Mouse (Mus musculus): ENCODE data around the gene Zfp664. TPM values are rescaled to one million over a fixed set of nuclear protein-coding genes. Genes with fewer than 3 reads are reported as not detected.
A peak's percentile ranks its signal among the peaks of the same experiment; 100 is the strongest.

The Zfp664 gene
- total and polyA plus RNA-seq, 2 experiments from 2014 or later = 29.2 to 50.2 TPM

DNA sequence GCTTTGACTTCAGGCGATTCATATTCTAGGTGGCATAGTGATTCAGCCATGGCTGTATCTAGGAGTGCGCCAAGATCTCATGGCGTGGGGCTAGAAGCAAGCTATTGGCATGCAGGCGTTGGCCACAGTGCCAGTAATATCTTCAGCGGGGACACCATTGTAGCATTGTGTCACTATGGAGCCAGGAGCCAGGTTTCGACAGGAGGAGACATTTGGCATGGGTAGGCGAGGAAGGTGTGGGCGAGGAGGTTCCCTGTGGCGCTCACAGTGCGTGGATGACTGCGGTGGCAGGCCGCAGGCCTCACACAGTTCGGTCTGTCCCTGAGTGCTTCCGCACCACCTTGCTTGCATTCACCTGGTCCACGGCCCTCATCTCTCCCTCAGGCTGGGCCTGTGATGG lies 27.3 kb upstream of the Zfp664 start:
- Histone ChIP-seq H3K27me3 (ENCODE audit: insufficient read depth, low read length) (no peaks in the 10 kb centered on the region), H3K4me3 (ENCODE audit: low read depth, low read length) (no peak overlapping the region), H3K4me2 (ENCODE audit: low read depth, low read length, poor library complexity, severe bottlenecking) (no peak overlapping the region), H3K9ac (replicated peaks; ENCODE audit: low read length, poor library complexity, severe bottlenecking) (no peak overlapping the region), H3K9me3 (ENCODE audit: low read length) (no peaks in the 10 kb centered on the region), H3K27ac (ENCODE audit: low read depth, low read length) (no peak overlapping the region), H3K36me3 (ENCODE audit: insufficient read depth, low read length) (peaks cover 67% of the 10 kb centered on the region), H3K4me1 (ENCODE audit: insufficient read depth, low read length) (no peaks in the 10 kb centered on the region)
- WGBS = 94% methylated on average over 15 of the region's 15 CpGs
- ATAC-seq (ENCODE audit: low FRiP score) = no peak
- DNase-seq (ENCODE audit: low spot score) = no peak
- TF ChIP-seq CTCF (IDR thresholded peaks at IDR 0.05) = no peak

DNA sequence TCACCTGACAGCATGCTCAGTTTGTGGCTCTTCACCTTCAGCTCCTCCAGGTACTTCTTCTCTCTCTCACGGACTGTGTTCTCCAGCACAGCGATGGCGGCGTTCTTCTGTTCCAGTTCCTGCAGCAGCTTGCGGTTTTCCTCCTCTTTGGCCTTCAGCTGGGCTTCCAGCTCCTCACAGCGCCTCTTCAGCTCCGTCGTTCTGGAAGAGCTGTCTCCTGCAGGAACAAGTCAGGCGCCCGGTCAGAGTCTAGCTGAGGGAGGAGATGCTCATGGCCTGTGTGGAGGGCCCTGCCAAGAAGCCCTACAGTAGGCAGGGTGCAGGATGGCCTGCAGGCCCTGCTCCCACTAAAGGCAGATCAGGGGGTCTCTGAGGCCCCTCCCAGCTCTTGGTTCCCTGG lies 26.4 kb upstream of the Zfp664 start:
- no peak for TF ChIP-seq CTCF (IDR thresholded peaks at IDR 0.05)
- no peaks in the 10 kb centered on the region for H3K4me1 ChIP-seq (ENCODE audit: insufficient read depth, low read length)
- ATAC-seq (ENCODE audit: low FRiP score) (no peak), DNase-seq (ENCODE audit: low spot score) (no peak)
- no peaks in the 10 kb centered on the region for H3K27me3 ChIP-seq (ENCODE audit: insufficient read depth, low read length)
- no peak overlapping the region for H3K9ac ChIP-seq (replicated peaks; ENCODE audit: low read length, poor library complexity, severe bottlenecking)
- no peak overlapping the region for H3K4me2 ChIP-seq (ENCODE audit: low read depth, low read length, poor library complexity, severe bottlenecking)
- H3K27ac ChIP-seq (ENCODE audit: low read depth, low read length) = no peak overlapping the region
- no peaks in the 10 kb centered on the region for H3K9me3 ChIP-seq (ENCODE audit: low read length)
- no peak overlapping the region for H3K4me3 ChIP-seq (ENCODE audit: low read depth, low read length)
- 88% methylated on average over 10 of the region's 10 CpGs for WGBS
- peaks cover 67% of the 10 kb centered on the region for H3K36me3 ChIP-seq (ENCODE audit: insufficient read depth, low read length)

DNA sequence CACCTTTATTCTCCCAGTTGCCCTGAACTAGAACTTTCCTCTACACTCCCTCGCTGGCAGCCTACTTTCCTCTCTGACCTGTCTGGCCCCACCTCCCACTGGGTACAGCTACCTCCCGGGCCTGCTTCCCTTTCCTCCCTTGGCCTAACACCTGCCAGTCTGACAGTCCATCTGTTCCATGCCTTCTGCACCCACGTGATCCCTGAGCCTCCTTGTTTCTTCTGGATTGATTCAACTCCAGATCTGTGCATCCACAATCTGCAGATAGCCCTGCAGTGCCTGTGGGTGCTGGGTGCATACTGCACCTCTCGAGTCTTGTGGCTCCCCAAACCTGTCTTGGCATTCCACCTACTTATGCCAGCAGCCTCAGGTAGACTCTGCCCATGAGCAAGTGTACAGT lies 25.9 kb upstream of the Zfp664 start:
- ATAC-seq (ENCODE audit: low FRiP score) (no peak), DNase-seq (ENCODE audit: low spot score) (no peak)
- Histone ChIP-seq H3K9ac (replicated peaks; ENCODE audit: low read length, poor library complexity, severe bottlenecking) (no peak overlapping the region), H3K27me3 (ENCODE audit: insufficient read depth, low read length) (no peaks in the 10 kb centered on the region), H3K9me3 (ENCODE audit: low read length) (no peaks in the 10 kb centered on the region), H3K27ac (ENCODE audit: low read depth, low read length) (no peak overlapping the region), H3K36me3 (ENCODE audit: insufficient read depth, low read length) (peaks cover 67% of the 10 kb centered on the region), H3K4me3 (ENCODE audit: low read depth, low read length) (no peak overlapping the region), H3K4me1 (ENCODE audit: insufficient read depth, low read length) (no peaks in the 10 kb centered on the region), H3K4me2 (ENCODE audit: low read depth, low read length, poor library complexity, severe bottlenecking) (no peak overlapping the region)
- 83% methylated on average over 4 of the region's 4 CpGs for WGBS
- TF ChIP-seq CTCF (IDR thresholded peaks at IDR 0.05) = no peak

DNA sequence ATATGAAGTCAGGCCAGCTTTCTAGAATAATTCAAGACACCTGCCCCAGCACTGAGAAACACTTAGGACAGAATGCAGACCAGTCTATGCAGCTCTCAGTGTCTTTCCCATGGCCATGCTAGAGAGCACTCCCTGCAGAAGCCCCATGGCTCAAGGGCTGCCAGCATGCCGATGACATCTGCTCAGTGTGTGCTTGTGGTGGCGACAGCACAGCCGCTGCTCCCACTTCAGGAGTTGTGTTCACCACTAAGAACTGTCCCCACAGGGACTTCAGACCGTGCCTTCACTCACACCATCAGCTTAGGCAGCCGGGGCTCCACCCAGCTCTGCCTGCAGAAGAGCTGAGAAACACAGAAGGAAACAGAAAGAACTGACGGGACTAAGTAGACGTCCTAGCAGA lies 22.3 kb upstream of the Zfp664 start:
- WGBS = 74% methylated on average over 7 of the region's 7 CpGs
- ATAC-seq (ENCODE audit: low FRiP score) = no peak
- H3K4me1 ChIP-seq (ENCODE audit: insufficient read depth, low read length) = no peaks in the 10 kb centered on the region
- peak; percentile 2 for DNase-seq (ENCODE audit: low spot score)
- TF ChIP-seq CTCF (IDR thresholded peaks at IDR 0.05) = no peak
- peaks cover 43% of the 10 kb centered on the region for H3K36me3 ChIP-seq (ENCODE audit: insufficient read depth, low read length)
- no peaks in the 10 kb centered on the region for H3K27me3 ChIP-seq (ENCODE audit: insufficient read depth, low read length)
- no peak overlapping the region for H3K9ac ChIP-seq (replicated peaks; ENCODE audit: low read length, poor library complexity, severe bottlenecking)
- no peak overlapping the region for H3K27ac ChIP-seq (ENCODE audit: low read depth, low read length)
- no peak overlapping the region for H3K4me3 ChIP-seq (ENCODE audit: low read depth, low read length)
- H3K9me3 ChIP-seq (ENCODE audit: low read length) = no peaks in the 10 kb centered on the region
- H3K4me2 ChIP-seq (ENCODE audit: low read depth, low read length, poor library complexity, severe bottlenecking) = no peak overlapping the region

DNA sequence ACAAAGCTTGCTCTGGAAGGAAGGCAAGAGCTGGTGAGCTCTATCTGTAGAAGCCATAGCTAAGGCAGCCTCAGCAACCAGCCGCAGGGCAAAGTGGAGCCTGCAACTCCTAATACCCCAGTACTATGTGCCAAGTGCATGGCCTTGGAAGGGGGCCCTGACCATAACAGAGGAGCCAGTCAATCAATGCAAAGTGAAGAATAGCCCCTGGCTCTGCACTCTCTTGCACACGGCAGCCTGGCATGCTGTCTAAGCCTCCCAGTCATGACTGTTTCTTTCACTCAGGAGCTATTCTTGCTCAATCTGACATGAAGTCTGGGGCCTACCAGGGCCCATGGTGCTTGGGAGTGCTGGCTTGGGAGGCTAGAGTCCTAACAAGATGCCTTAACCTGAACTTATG lies 21.8 kb upstream of the Zfp664 start:
- Histone ChIP-seq H3K4me3 (ENCODE audit: low read depth, low read length) (no peak overlapping the region), H3K9me3 (ENCODE audit: low read length) (no peaks in the 10 kb centered on the region), H3K27me3 (ENCODE audit: insufficient read depth, low read length) (no peaks in the 10 kb centered on the region), H3K36me3 (ENCODE audit: insufficient read depth, low read length) (peaks cover 38% of the 10 kb centered on the region), H3K27ac (ENCODE audit: low read depth, low read length) (no peak overlapping the region; the same call in 1 of the 2 replicates), H3K4me2 (ENCODE audit: low read depth, low read length, poor library complexity, severe bottlenecking) (no peak overlapping the region), H3K9ac (replicated peaks; ENCODE audit: low read length, poor library complexity, severe bottlenecking) (no peak overlapping the region), H3K4me1 (ENCODE audit: insufficient read depth, low read length) (no peaks in the 10 kb centered on the region)
- ATAC-seq (ENCODE audit: low FRiP score) (peak; percentile 58; the same call in 1 of the 2 replicates), DNase-seq (ENCODE audit: low spot score) (peak; percentile 69)
- no peak for TF ChIP-seq CTCF (IDR thresholded peaks at IDR 0.05)
- WGBS = 70% methylated on average over 2 of the region's 2 CpGs

DNA sequence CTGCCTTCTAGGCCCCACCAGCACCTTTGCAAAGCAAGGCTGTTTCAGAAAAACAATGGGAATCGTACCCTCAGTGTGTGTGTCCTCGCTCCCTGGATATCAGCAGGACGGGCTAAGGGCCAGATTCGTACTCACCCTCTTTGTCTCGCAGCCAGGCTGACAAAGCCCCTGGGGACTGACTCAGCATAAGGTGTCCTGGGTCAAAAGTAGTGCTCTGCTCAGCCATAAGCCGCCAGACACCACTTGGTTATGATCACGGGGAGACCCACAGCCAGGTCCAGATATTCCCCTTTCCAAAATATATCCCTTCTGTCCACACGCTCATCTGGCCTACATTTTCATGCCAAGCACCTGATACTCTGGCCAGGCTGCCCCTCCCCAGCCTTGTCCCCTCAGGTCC lies 19.1 kb upstream of the Zfp664 start:
- H3K36me3 ChIP-seq (ENCODE audit: insufficient read depth, low read length) = peaks cover 11% of the 10 kb centered on the region
- no peaks in the 10 kb centered on the region for H3K27me3 ChIP-seq (ENCODE audit: insufficient read depth, low read length)
- H3K4me2 ChIP-seq (ENCODE audit: low read depth, low read length, poor library complexity, severe bottlenecking) = no peak overlapping the region
- no peak for TF ChIP-seq CTCF (IDR thresholded peaks at IDR 0.05)
- no peak overlapping the region for H3K27ac ChIP-seq (ENCODE audit: low read depth, low read length)
- H3K4me3 ChIP-seq (ENCODE audit: low read depth, low read length) = no peak overlapping the region
- no peak for DNase-seq (ENCODE audit: low spot score)
- 62% methylated on average over 8 of the region's 8 CpGs for WGBS
- H3K9me3 ChIP-seq (ENCODE audit: low read length) = no peaks in the 10 kb centered on the region
- H3K9ac ChIP-seq (replicated peaks; ENCODE audit: low read length, poor library complexity, severe bottlenecking) = no peak overlapping the region
- no peaks in the 10 kb centered on the region for H3K4me1 ChIP-seq (ENCODE audit: insufficient read depth, low read length)
- ATAC-seq (ENCODE audit: low FRiP score) = no peak
